Mouse (Mus musculus) hindbrain, embryonic 10.5 days (tissue): ENCODE results near the gene Atg5. TPM values are rescaled to one million over a fixed set of nuclear protein-coding genes. Genes with fewer than 3 reads are reported as not detected.

Source experiments
- DNase-seq: peaks from one replicate; pipeline ENCODE4 v3.0.0-alpha.2; 2017; ENCODE audit warnings: low spot score
- H3K27ac ChIP-seq: fragments of 300-500 bp; sonication (generic); 2 replicates; pipeline ENCODE4 v1.5.1; 2016; ENCODE audit warnings: mild to moderate bottlenecking, moderate library complexity
- H3K27me3 ChIP-seq: fragments of 300-500 bp; sonication (generic); 2 replicates; pipeline ENCODE4 v1.6.1; 2016; ENCODE audit warnings: mild to moderate bottlenecking; ENCODE audit not compliant: poor library complexity, insufficient read depth, severe bottlenecking
- H3K36me3 ChIP-seq: fragments of 300-500 bp; sonication (generic); 2 replicates; pipeline ENCODE4 v1.6.1; 2016; ENCODE audit warnings: mild to moderate bottlenecking, moderate library complexity
- H3K4me1 ChIP-seq: fragments of 300-500 bp; sonication (generic); replicated peaks from 2 replicates; pipeline ENCODE4 v1.6.1; 2016; ENCODE audit warnings: mild to moderate bottlenecking
- H3K4me3 ChIP-seq: fragments of 300-500 bp; sonication (generic); 2 replicates; pipeline ENCODE4 v1.5.1; 2016; ENCODE audit warnings: mild to moderate bottlenecking, moderate library complexity
- H3K9me3 ChIP-seq: fragments of 300-500 bp; sonication (generic); 2 replicates; pipeline ENCODE4 v1.6.1; 2016; ENCODE audit warnings: mild to moderate bottlenecking, moderate library complexity
- WGBS: fragments of 180-500 bp; shearing (Covaris S2); methylation state at CpG from one replicate; pipeline ENCODE4 v1.1.7; 2016; 5-methylcytosine and 5-hydroxymethylcytosine counted together
- polyA plus RNA-seq: library from polyadenylated mRNA; unstranded; fragments of >200 nt; fragmentation: Nextera tagmentation; extraction: Ambion mirVana; gene quantifications from 2 replicates; pipeline ENCODE4 v1.2.1, GENCODE M21; 2016

The Atg5 gene
- polyA plus RNA-seq, 1 experiment from 2014 or later, result 52.5 TPM

- no peaks in the 10 kb centered on the region for H3K9me3 ChIP-seq
- no peaks in the 10 kb centered on the region for H3K27me3 ChIP-seq
- DNase-seq, result no peak
- peaks cover 13% of the 10 kb centered on the region; the same call in 1 of the 2 replicates for H3K4me1 ChIP-seq
- H3K36me3 ChIP-seq, result no peaks in the 10 kb centered on the region
- H3K4me3 ChIP-seq, result no peak overlapping the region
- H3K27ac ChIP-seq, result no peak overlapping the region
- 89% methylated on average over 5 of the region's 5 CpGs for WGBS
Measured at GRCm38 (mm10) chr10:44385227-44385626, 117.1 kb downstream of the Atg5 start.

GRCm38 (mm10) chr10:44388706-44389233, 120.6 kb downstream of the Atg5 start:
- no peaks in the 10 kb centered on the region for H3K9me3 ChIP-seq
- H3K36me3 ChIP-seq, result no peaks in the 10 kb centered on the region
- H3K4me1 ChIP-seq, result 0 out of 2 replicates have a peak, but pooled peaks cover 4% of the 10 kb centered on the region
- WGBS, result 89% methylated on average over 11 of the region's 11 CpGs
- no peaks in the 10 kb centered on the region for H3K27me3 ChIP-seq
- no peak overlapping the region for H3K27ac ChIP-seq
- H3K4me3 ChIP-seq, result no peak overlapping the region
- no peak for DNase-seq

- H3K4me1 ChIP-seq, result 0 out of 2 replicates have a peak, but pooled peaks cover 4% of the 10 kb centered on the region
- WGBS, result 81% methylated on average over 5 of the region's 5 CpGs
- DNase-seq, result no peak
- H3K27ac ChIP-seq, result no peak overlapping the region
- no peaks in the 10 kb centered on the region for H3K27me3 ChIP-seq
- H3K4me3 ChIP-seq, result no peak overlapping the region
- H3K36me3 ChIP-seq, result no peaks in the 10 kb centered on the region
- no peaks in the 10 kb centered on the region for H3K9me3 ChIP-seq
Measured at GRCm38 (mm10) chr10:44390286-44390685, 122.1 kb downstream of the Atg5 start.

GRCm38 (mm10) chr10:44391509-44392290, 123.5 kb downstream of the Atg5 start:
- H3K36me3 ChIP-seq, result no peaks in the 10 kb centered on the region

GRCm38 (mm10) chr10:44392855-44393254, 124.7 kb downstream of the Atg5 start:
- H3K9me3 ChIP-seq, result no peaks in the 10 kb centered on the region
- H3K4me1 ChIP-seq, result 0 out of 2 replicates have a peak, but pooled peaks cover 4% of the 10 kb centered on the region
- DNase-seq, result no peak
- no peak overlapping the region for H3K4me3 ChIP-seq
- H3K36me3 ChIP-seq, result no peaks in the 10 kb centered on the region
- no peak overlapping the region for H3K27ac ChIP-seq
- 84% methylated on average over 8 of the region's 8 CpGs for WGBS
- no peaks in the 10 kb centered on the region for H3K27me3 ChIP-seq

More at GRCm38 (mm10) chr10:44391509-44392290, 123.5 kb downstream of the Atg5 start:
- WGBS, result 47% methylated on average over 12 of the region's 12 CpGs
- DNase-seq, result no peak
- H3K4me1 ChIP-seq, result 0 out of 2 replicates have a peak, but pooled peaks cover 4% of the 10 kb centered on the region
- H3K9me3 ChIP-seq, result no peaks in the 10 kb centered on the region
- H3K27ac ChIP-seq, result no peak overlapping the region
- no peaks in the 10 kb centered on the region for H3K27me3 ChIP-seq
- H3K4me3 ChIP-seq, result no peak overlapping the region

GRCm38 (mm10) chr10:44400119-44400518, 132.0 kb downstream of the Atg5 start:
- no peak overlapping the region for H3K27ac ChIP-seq
- no peaks in the 10 kb centered on the region for H3K27me3 ChIP-seq
- no peaks in the 10 kb centered on the region for H3K36me3 ChIP-seq
- WGBS, result 61% methylated on average over 3 of the region's 3 CpGs
- no peak for DNase-seq
- H3K4me1 ChIP-seq, result no peaks in the 10 kb centered on the region
- H3K4me3 ChIP-seq, result no peak overlapping the region
- H3K9me3 ChIP-seq, result no peaks in the 10 kb centered on the region

GRCm38 (mm10) chr10:44400602-44401001, 132.4 kb downstream of the Atg5 start:
- Histone ChIP-seq H3K4me3 (no peak overlapping the region), H3K27me3 (no peaks in the 10 kb centered on the region), H3K27ac (no peak overlapping the region), H3K4me1 (no peaks in the 10 kb centered on the region), H3K9me3 (no peaks in the 10 kb centered on the region), H3K36me3 (no peaks in the 10 kb centered on the region)
- WGBS, result 68% methylated on average over 13 of the region's 13 CpGs
- DNase-seq, result no peak

GRCm38 (mm10) chr10:44401600-44401999, 133.4 kb downstream of the Atg5 start:
- DNase-seq, result no peak
- 89% methylated on average over 10 of the region's 10 CpGs for WGBS
- Histone ChIP-seq H3K9me3 (no peaks in the 10 kb centered on the region), H3K4me1 (no peaks in the 10 kb centered on the region), H3K27me3 (no peaks in the 10 kb centered on the region), H3K4me3 (no peak overlapping the region), H3K27ac (no peak overlapping the region), H3K36me3 (no peaks in the 10 kb centered on the region)

GRCm38 (mm10) chr10:44403415-44403814, 135.3 kb downstream of the Atg5 start:
- Histone ChIP-seq H3K4me3 (no peak overlapping the region), H3K4me1 (no peaks in the 10 kb centered on the region), H3K27ac (no peak overlapping the region), H3K9me3 (no peaks in the 10 kb centered on the region), H3K27me3 (no peaks in the 10 kb centered on the region), H3K36me3 (no peaks in the 10 kb centered on the region)
- WGBS, result 74% methylated on average over 7 of the region's 7 CpGs
- DNase-seq, result no peak

- no peaks in the 10 kb centered on the region for H3K27me3 ChIP-seq
- 76% methylated on average over 10 of the region's 10 CpGs for WGBS
- H3K9me3 ChIP-seq, result no peaks in the 10 kb centered on the region
- no peak overlapping the region for H3K4me3 ChIP-seq
- no peak for DNase-seq
- no peaks in the 10 kb centered on the region; the same call in 1 of the 2 replicates for H3K4me1 ChIP-seq
- H3K36me3 ChIP-seq, result no peaks in the 10 kb centered on the region
- H3K27ac ChIP-seq, result no peak overlapping the region
Measured at GRCm38 (mm10) chr10:44409054-44409453, 140.9 kb downstream of the Atg5 start.

GRCm38 (mm10) chr10:44409958-44410357, 141.8 kb downstream of the Atg5 start:
- WGBS, result 84% methylated on average over 11 of the region's 11 CpGs
- H3K27me3 ChIP-seq, result no peaks in the 10 kb centered on the region
- no peaks in the 10 kb centered on the region for H3K9me3 ChIP-seq
- H3K4me3 ChIP-seq, result no peak overlapping the region
- no peak for DNase-seq
- no peak overlapping the region for H3K27ac ChIP-seq
- H3K4me1 ChIP-seq, result no peaks in the 10 kb centered on the region; the same call in 1 of the 2 replicates
- no peaks in the 10 kb centered on the region for H3K36me3 ChIP-seq
